Mouse (Mus musculus) embryonic facial prominence, embryonic 11.5 days (tissue): ENCODE measurements around the gene Ndp. TPM values are rescaled to one million over a fixed set of nuclear protein-coding genes. Genes with fewer than 3 reads are reported as not detected.

Experiments used
- polyA plus RNA-seq: library from polyadenylated mRNA; unstranded; fragments of >200 nt; fragmentation: Nextera tagmentation; extraction: Ambion mirVana; gene quantifications from 2 replicates; pipeline ENCODE4 v1.2.1, GENCODE M21; 2014

The Ndp gene
- polyA plus RNA-seq, 1 experiment from 2014 or later, result 2.5 TPM

Other genes starting within 250 kb of the Ndp start
- 20.2 and 25.7 TPM in 2 replicates for gene Maob, start 94.4 kb downstream of the Ndp start, polyA plus RNA-seq